Comparison of ENCODE assay signal across 13 mouse cellular contexts in genomic region chr13:73305398-73306084, GRCm38 (mm10). TPM values are rescaled to one million over a fixed set of nuclear protein-coding genes. Genes with fewer than 3 reads are reported as not detected.
DNase-seq lines count a peak whose midpoint lies in the region; ATAC-seq and TF ChIP-seq lines count a peak whose summit lies in the region.
"Had no signal": no experiment of that assay in that cellular context is flagged by ENCODE, and none has a peak within 500 bp of the region (broad histone marks: within the 10 kb centered on the region; RNA-seq: fewer than 3 reads in every experiment).

No protein-coding gene starts in this region.

- DNase-seq in heart, adult 11 months, result no peak
- peak; percentile 9 for DNase-seq in 3T3-L1 (ENCODE audit: low read depth, low spot score)
- DNase-seq in brain, embryonic 14.5 days (ENCODE audit: low read depth), result peak; percentile 74
- DNase-seq in B cell, adult 2 months, result no peak
- no peak for DNase-seq in frontal cortex, postnatal 14 days (ENCODE audit: low spot score in 2 of 2)
- DNase-seq in right cerebral cortex, postnatal 36 days (ENCODE audit: low spot score in 2 of 2), result no peak
- DNase-seq: gastrocnemius, adult 2 months; thymus, postnatal 25 days had no signal

- peaks cover 35% of the 10 kb centered on the region for H3K27me3 ChIP-seq in heart, embryonic 13.5 days (replicated peaks)
- H3K27me3 ChIP-seq in intestine, embryonic 16.5 days (replicated peaks; ENCODE audit: control insufficient read depth, insufficient read depth, low read length), result no peaks in the 10 kb centered on the region

- TF ChIP-seq POLR2A in brain, embryonic 14.5 days (IDR thresholded peaks at IDR 0.05; ENCODE audit: borderline replicate concordance, extremely low read depth, insufficient read depth, insufficient read length, poor library complexity, severe bottlenecking), result no peak

- WGBS in heart, embryonic 13.5 days, result 52% methylated on average over 8 of the region's 8 CpGs
- WGBS in intestine, embryonic 16.5 days, result 41% methylated on average over 8 of the region's 8 CpGs

- no peak overlapping the region for H3K4me3 ChIP-seq in heart, embryonic 13.5 days
- peak overlapping the region; percentile 20 for H3K4me3 ChIP-seq in intestine, embryonic 16.5 days (ENCODE audit: low read length)
- H3K4me3 ChIP-seq: embryonic facial prominence, embryonic 12.5 days; gastrocnemius, adult 2 months; layer of hippocampus, adult 2 months had no signal

- H3K36me3 ChIP-seq in heart, embryonic 13.5 days, result no peaks in the 10 kb centered on the region
- no peaks in the 10 kb centered on the region for H3K36me3 ChIP-seq in intestine, embryonic 16.5 days (ENCODE audit: control insufficient read depth, insufficient read depth, low read length)
- H3K36me3 ChIP-seq: embryonic facial prominence, embryonic 12.5 days had no signal

- H3K4me1 ChIP-seq in heart, embryonic 13.5 days, result peaks cover 53% of the 10 kb centered on the region
- H3K4me1 ChIP-seq in intestine, embryonic 16.5 days (ENCODE audit: control insufficient read depth, insufficient read depth, low read length), result peaks cover 9% of the 10 kb centered on the region; the same call in 1 of the 2 replicates
- H3K4me1 ChIP-seq: embryonic facial prominence, embryonic 12.5 days had no signal

- no peak for ATAC-seq in heart, embryonic 13.5 days (ENCODE audit: extremely low read depth, insufficient number of reproducible peaks, low FRiP score, low TSS enrichment)
- peak; percentile 84 for ATAC-seq in intestine, embryonic 16.5 days
- ATAC-seq: lung, postnatal 0 days had no signal

- no peaks in the 10 kb centered on the region for H3K9me3 ChIP-seq in heart, embryonic 13.5 days
- no peaks in the 10 kb centered on the region for H3K9me3 ChIP-seq in intestine, embryonic 16.5 days (ENCODE audit: control insufficient read depth, low read length)
- H3K9me3 ChIP-seq: embryonic facial prominence, embryonic 12.5 days had no signal

- H3K27ac ChIP-seq in heart, embryonic 13.5 days (replicated peaks), result peak overlapping the region; percentile 73
- peak overlapping the region; percentile 76 for H3K27ac ChIP-seq in intestine, embryonic 16.5 days (ENCODE audit: low read length)
- H3K27ac ChIP-seq: embryonic facial prominence, embryonic 12.5 days; gastrocnemius, adult 2 months; layer of hippocampus, adult 2 months had no signal

- H3K9ac ChIP-seq in heart, embryonic 13.5 days, result peak overlapping the region; percentile 44; the same call in 1 of the 2 replicates
- H3K9ac ChIP-seq in intestine, embryonic 16.5 days (ENCODE audit: low read depth, low read length), result no peak overlapping the region
- H3K9ac ChIP-seq: embryonic facial prominence, embryonic 12.5 days had no signal

- H3K4me2 ChIP-seq in heart, embryonic 13.5 days, result no peak overlapping the region
- peak overlapping the region; percentile 43 for H3K4me2 ChIP-seq in intestine, embryonic 16.5 days (ENCODE audit: low read depth, low read length)
- H3K4me2 ChIP-seq: embryonic facial prominence, embryonic 12.5 days had no signal

- no peak for TF ChIP-seq CTCF in brain, embryonic 14.5 days (IDR thresholded peaks at IDR 0.05; ENCODE audit: borderline replicate concordance, extremely low read depth, insufficient read depth, insufficient read length)

RNA-seq across cellular contexts. Expression of gene Mrpl36, which starts 22.8 kb away (rescaled TPM):
- polyA plus RNA-seq in heart, embryonic 13.5 days (2015; fragmentation: Nextera tagmentation; extraction: Ambion mirVana), result 152 and 174 TPM in 2 replicates
- 58.7 and 91.7 TPM in 2 replicates for polyA plus RNA-seq in brain, embryonic 14.5 days (2012; rRNA removed)
- polyA plus RNA-seq in intestine, embryonic 16.5 days (2015; fragmentation: Nextera tagmentation; extraction: Ambion mirVana), result 152 and 158 TPM in 2 replicates

RNA-seq across cellular contexts. Expression of gene Ndufs6, which starts 22.8 kb away (rescaled TPM):
- polyA plus RNA-seq in heart, embryonic 13.5 days (2015; fragmentation: Nextera tagmentation; extraction: Ambion mirVana), result 642 and 746 TPM in 2 replicates
- 198 and 233 TPM in 2 replicates for polyA plus RNA-seq in brain, embryonic 14.5 days (2012; rRNA removed)
- 516 and 539 TPM in 2 replicates for polyA plus RNA-seq in intestine, embryonic 16.5 days (2015; fragmentation: Nextera tagmentation; extraction: Ambion mirVana)

RNA-seq across cellular contexts. Expression of gene Irx4, which starts 45.3 kb away (rescaled TPM):
- 45.9 and 50.1 TPM in 2 replicates for polyA plus RNA-seq in heart, embryonic 13.5 days (2015; fragmentation: Nextera tagmentation; extraction: Ambion mirVana)
- polyA plus RNA-seq in brain, embryonic 14.5 days (2012; rRNA removed), result 0.90 and 4.7 TPM in 2 replicates
- polyA plus RNA-seq in intestine, embryonic 16.5 days (2015; fragmentation: Nextera tagmentation; extraction: Ambion mirVana), result 0.42 and 0.44 TPM in 2 replicates
- polyA plus RNA-seq: lung, postnatal 0 days had no signal

Comparison
In these comparisons a context has a peak if more than half of its experiments do, and no peak if none do; other contexts are left out.
1. DNase-seq: peak in 3T3-L1 (single experiment) and brain, embryonic 14.5 days (single experiment); none in heart, adult 11 months (single experiment), B cell, adult 2 months (0 of 2), frontal cortex, postnatal 14 days (0 of 2) and right cerebral cortex, postnatal 36 days (0 of 2).